Mouse (Mus musculus) erythroblast, embryonic 14.5 days (primary cell): ENCODE results near the gene Glrx2. TPM values are rescaled to one million over a fixed set of nuclear protein-coding genes. Genes with fewer than 3 reads are reported as not detected.

Source experiments
- H3K27me3 ChIP-seq: 2 replicates; pipeline ENCODE4 v1.6.1; 2012; ENCODE audit warnings: inconsistent platforms; ENCODE audit not compliant: control insufficient read depth
- H3K36me3 ChIP-seq: 2 replicates; pipeline ENCODE4 v1.6.1; 2012; ENCODE audit warnings: mild to moderate bottlenecking, inconsistent platforms; ENCODE audit not compliant: control insufficient read depth
- H3K4me1 ChIP-seq: 2 replicates; pipeline ENCODE4 v1.6.1; 2012; ENCODE audit warnings: inconsistent platforms; ENCODE audit not compliant: control insufficient read depth
- H3K4me3 ChIP-seq: replicated peaks from 2 replicates; pipeline ENCODE3; 2012; ENCODE audit warnings: moderate library complexity, mild to moderate bottlenecking, inconsistent platforms
- H3K9me3 ChIP-seq: 2 replicates; pipeline ENCODE4 v1.6.1; 2012; ENCODE audit warnings: low read length, inconsistent platforms, mixed read lengths; ENCODE audit not compliant: control insufficient read depth
- GATA1 ChIP-seq: IDR thresholded peaks from 2 replicates; pipeline ENCODE4 v1.6.1; 2012; ENCODE audit warnings: low read length, inconsistent platforms, mixed read lengths
- TAL1 ChIP-seq: IDR thresholded peaks from 3 replicates; pipeline ENCODE4 v1.6.1; 2012; ENCODE audit warnings: low read length, inconsistent platforms, mixed read lengths
- polyA plus RNA-seq: library from polyadenylated mRNA; stranded (reverse); fragments of >175 nt; gene quantifications from 2 replicates; pipeline ENCODE4 v1.2.3, GENCODE M21; 2012

Gene Glrx2
- polyA plus RNA-seq, 1 experiment, result 9.4 TPM

- H3K9me3 ChIP-seq, result no peaks in the 10 kb centered on the region
- TF ChIP-seq TAL1, result no peak
- no peak for TF ChIP-seq GATA1
These were observed 23.5 kb downstream of the Glrx2 start for GRCm38 (mm10) chr1:143739361-143740350.

GRCm38 (mm10) chr1:143740581-143740980, 24.4 kb downstream of the Glrx2 start:
- H3K36me3 ChIP-seq, result peaks cover 30% of the 10 kb centered on the region
- H3K4me1 ChIP-seq, result peaks cover 37% of the 10 kb centered on the region
- peak overlapping the region; percentile 92 for H3K4me3 ChIP-seq
- no peaks in the 10 kb centered on the region for H3K9me3 ChIP-seq
- no peak for TF ChIP-seq TAL1
- TF ChIP-seq GATA1, result no peak
- no peaks in the 10 kb centered on the region for H3K27me3 ChIP-seq

More at GRCm38 (mm10) chr1:143739361-143740350, 23.5 kb downstream of the Glrx2 start:
- Histone ChIP-seq H3K27me3 (no peaks in the 10 kb centered on the region), H3K4me3 (peak overlapping the region; percentile 92), H3K4me1 (peaks cover 37% of the 10 kb centered on the region), H3K36me3 (peaks cover 21% of the 10 kb centered on the region)

GRCm38 (mm10) chr1:143741331-143741730, 25.2 kb downstream of the Glrx2 start:
- Histone ChIP-seq H3K4me3 (no peak overlapping the region), H3K9me3 (no peaks in the 10 kb centered on the region), H3K4me1 (peaks cover 37% of the 10 kb centered on the region), H3K27me3 (no peaks in the 10 kb centered on the region), H3K36me3 (peaks cover 36% of the 10 kb centered on the region)
- TF ChIP-seq GATA1, result no peak
- TF ChIP-seq TAL1, result no peak

GRCm38 (mm10) chr1:143742186-143742585, 26.0 kb downstream of the Glrx2 start:
- Histone ChIP-seq H3K27me3 (no peaks in the 10 kb centered on the region), H3K4me3 (no peak overlapping the region), H3K36me3 (peaks cover 44% of the 10 kb centered on the region), H3K9me3 (no peaks in the 10 kb centered on the region), H3K4me1 (peaks cover 37% of the 10 kb centered on the region)
- no peak for TF ChIP-seq GATA1
- TF ChIP-seq TAL1, result no peak

GRCm38 (mm10) chr1:143745871-143746270, 29.7 kb downstream of the Glrx2 start:
- peaks cover 21% of the 10 kb centered on the region for H3K4me1 ChIP-seq
- TF ChIP-seq GATA1 (no peak), TAL1 (no peak)
- no peaks in the 10 kb centered on the region for H3K27me3 ChIP-seq
- H3K4me3 ChIP-seq, result no peak overlapping the region
- H3K36me3 ChIP-seq, result peaks cover 54% of the 10 kb centered on the region
- no peaks in the 10 kb centered on the region for H3K9me3 ChIP-seq

GRCm38 (mm10) chr1:143762159-143762558, 46.0 kb downstream of the Glrx2 start:
- no peaks in the 10 kb centered on the region for H3K9me3 ChIP-seq
- H3K4me3 ChIP-seq, result no peak overlapping the region
- H3K36me3 ChIP-seq, result no peaks in the 10 kb centered on the region; the same call in 1 of the 2 replicates
- no peaks in the 10 kb centered on the region for H3K4me1 ChIP-seq
- TF ChIP-seq GATA1, result no peak
- TF ChIP-seq TAL1, result no peak
- H3K27me3 ChIP-seq, result no peaks in the 10 kb centered on the region

GRCm38 (mm10) chr1:143764443-143764842, 48.3 kb downstream of the Glrx2 start:
- H3K36me3 ChIP-seq, result no peaks in the 10 kb centered on the region; the same call in 1 of the 2 replicates
- no peak overlapping the region for H3K4me3 ChIP-seq
- H3K4me1 ChIP-seq, result no peaks in the 10 kb centered on the region
- TF ChIP-seq TAL1, result no peak
- TF ChIP-seq GATA1, result no peak
- H3K9me3 ChIP-seq, result no peaks in the 10 kb centered on the region
- no peaks in the 10 kb centered on the region for H3K27me3 ChIP-seq

GRCm38 (mm10) chr1:143765801-143766200, 49.7 kb downstream of the Glrx2 start:
- TF ChIP-seq TAL1 (no peak), GATA1 (no peak)
- Histone ChIP-seq H3K9me3 (no peaks in the 10 kb centered on the region), H3K4me1 (no peaks in the 10 kb centered on the region), H3K27me3 (no peaks in the 10 kb centered on the region), H3K4me3 (no peak overlapping the region), H3K36me3 (no peaks in the 10 kb centered on the region)

- H3K4me3 ChIP-seq, result no peak overlapping the region
- no peaks in the 10 kb centered on the region for H3K36me3 ChIP-seq
- no peaks in the 10 kb centered on the region for H3K27me3 ChIP-seq
- no peak for TF ChIP-seq GATA1
- no peaks in the 10 kb centered on the region for H3K4me1 ChIP-seq
- no peaks in the 10 kb centered on the region for H3K9me3 ChIP-seq
These were observed 50.1 kb downstream of the Glrx2 start for GRCm38 (mm10) chr1:143766238-143766637.
